Mouse (Mus musculus) megakaryocyte-erythroid progenitor cell, adult 5-6 weeks (primary cell): ENCODE data around the gene Nphp4. TPM values are rescaled to one million over a fixed set of nuclear protein-coding genes. Genes with fewer than 3 reads are reported as not detected.
"Not testable (repeated sequence)": the region's sequence is repeated elsewhere in the genome, so short reads cannot be mapped to it uniquely, and the experiment has no call there.

ENCODE experiments used
- ATAC-seq: replicated peaks from 2 replicates; pipeline ENCODE4 v1.8.0; 2016; ENCODE audit warnings: mild to moderate bottlenecking, inconsistent platforms; ENCODE audit not compliant: severe bottlenecking, poor library complexity, low FRiP score, low TSS enrichment
- total RNA-seq, 2 experiments: library from RNA; stranded (forward) in 1 of 2; stranded (reverse) in 1 of 2; fragments of 200-1000, 215-1000 nt in 1 of 2; fragments of >200 nt in 1 of 2; fragmentation: Nextera tagmentation in 1 of 2; gene quantifications; 2 replicates each; pipeline ENCODE4 v1.2.3; 2014 to 2017

The Nphp4 gene
- total RNA-seq, 2 experiments from 2014 or later = 0.19 to 0.61 TPM

- ATAC-seq = no peak
Observed at GRCm38 (mm10) chr4:152550203-152550549, 73.7 kb downstream of the Nphp4 start.

GRCm38 (mm10) chr4:152553582-152554285, 77.2 kb downstream of the Nphp4 start:
- ATAC-seq = no peak

GRCm38 (mm10) chr4:152554421-152554820, 77.9 kb downstream of the Nphp4 start:
- ATAC-seq = no peak

GRCm38 (mm10) chr4:152555806-152556205, 79.3 kb downstream of the Nphp4 start:
- ATAC-seq = not testable (repeated sequence)

GRCm38 (mm10) chr4:152558246-152558645, 81.7 kb downstream of the Nphp4 start:
- no peak for ATAC-seq

GRCm38 (mm10) chr4:152568006-152568405, 91.5 kb downstream of the Nphp4 start:
- no peak for ATAC-seq

- no peak for ATAC-seq
Observed at GRCm38 (mm10) chr4:152568662-152569395, 92.3 kb downstream of the Nphp4 start.

GRCm38 (mm10) chr4:152574266-152574665, 97.8 kb downstream of the Nphp4 start:
- ATAC-seq = no peak

- no peak for ATAC-seq
Observed at GRCm38 (mm10) chr4:152576826-152577225, 100.3 kb downstream of the Nphp4 start.

- no peak for ATAC-seq
Observed at GRCm38 (mm10) chr4:152579956-152580355, 103.5 kb downstream of the Nphp4 start.

GRCm38 (mm10) chr4:152582206-152582605, 105.7 kb downstream of the Nphp4 start:
- ATAC-seq = no peak

GRCm38 (mm10) chr4:152583616-152584015, 107.1 kb downstream of the Nphp4 start:
- no peak for ATAC-seq

- no peak for ATAC-seq
Observed at GRCm38 (mm10) chr4:152585526-152585925, 109.0 kb downstream of the Nphp4 start.

- no peak for ATAC-seq
Observed at GRCm38 (mm10) chr4:152586175-152586574, 109.7 kb downstream of the Nphp4 start.

- ATAC-seq = no peak
Observed at GRCm38 (mm10) chr4:152604285-152604684, 127.8 kb downstream of the Nphp4 start.

GRCm38 (mm10) chr4:152609196-152609595, 132.7 kb downstream of the Nphp4 start:
- no peak for ATAC-seq

GRCm38 (mm10) chr4:152610026-152610425, 133.5 kb downstream of the Nphp4 start:
- ATAC-seq = no peak
